Mouse (Mus musculus): ENCODE measurements at regions not wholly inside any gene's neighbourhood (a gene's known extent, or its start where the extent isn't known, plus 50 kb on each side); places are given as distances from the start of the nearest gene placed in this dataset.

DNA sequence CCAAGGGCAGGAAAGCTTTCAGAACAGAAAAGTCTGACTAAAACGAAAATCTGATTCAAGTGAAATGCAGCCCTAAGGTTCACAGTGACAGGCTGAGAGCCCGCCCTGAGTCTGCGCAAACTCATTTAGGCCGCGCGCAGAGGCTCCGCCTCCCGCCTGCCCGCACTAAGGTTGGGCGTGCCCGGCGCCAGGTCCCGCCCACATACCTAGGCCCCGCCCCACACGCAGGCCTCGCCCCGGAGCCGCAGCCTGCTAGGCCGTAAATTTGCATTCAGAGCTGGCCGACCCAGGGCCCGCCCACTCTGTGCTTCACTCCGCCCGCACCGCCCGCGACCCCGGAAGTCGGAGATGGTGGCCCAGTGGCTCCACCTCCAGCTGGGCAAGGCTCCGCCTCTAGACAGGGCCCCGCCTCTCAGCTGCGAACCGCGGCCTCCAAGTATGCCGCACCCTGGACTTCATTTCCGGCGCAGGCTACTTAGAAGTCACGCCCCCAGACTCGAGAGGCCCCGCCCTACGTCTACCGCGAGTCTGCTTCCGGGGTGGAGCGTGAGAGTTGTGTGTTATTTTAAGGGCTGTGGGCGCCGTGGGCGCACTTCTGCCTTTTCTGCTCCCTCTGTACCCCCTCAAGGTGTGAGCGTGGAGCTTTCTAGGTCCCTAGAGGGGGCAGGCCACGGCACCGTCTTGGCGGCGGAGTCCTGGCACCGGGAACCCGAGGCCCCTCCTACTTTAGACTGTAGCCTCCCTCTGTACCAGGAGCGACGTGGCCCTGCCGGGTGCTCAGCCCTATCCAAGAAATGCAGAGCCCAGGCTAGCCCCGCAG, 52.3 kb upstream of the Wnt7b start:
- DNase-seq (ENCODE audit: low spot score) (peak; percentile 98), ATAC-seq (ENCODE audit: insufficient read depth, low read depth) (peak; percentile 98)
- H3K4me3 ChIP-seq (ENCODE audit: low read depth, low read length): peak overlapping the region; percentile 64
- H3K9me3 ChIP-seq (replicated peaks; ENCODE audit: control insufficient read depth, low read length): no peaks in the 10 kb centered on the region
- WGBS: under 1% methylated on average over 56 of the region's 58 CpGs
- peak; percentile 58; the same call in 1 of the 2 replicates for TF ChIP-seq EP300 (IDR thresholded peaks at IDR 0.05; ENCODE audit: low read depth)
- no peak for TF ChIP-seq CTCF (IDR thresholded peaks at IDR 0.05; ENCODE audit: low read depth)
- peak overlapping the region; percentile 59 for H3K4me2 ChIP-seq (ENCODE audit: low read depth, low read length)
- H3K36me3 ChIP-seq (replicated peaks; ENCODE audit: control insufficient read depth, insufficient read depth, low read length): no peaks in the 10 kb centered on the region
- peak overlapping the region; percentile 72 for H3K9ac ChIP-seq (replicated peaks; ENCODE audit: low read depth, low read length)
- H3K4me1 ChIP-seq (ENCODE audit: control insufficient read depth, insufficient read depth): no peaks in the 10 kb centered on the region
- no peaks in the 10 kb centered on the region for H3K27me3 ChIP-seq (ENCODE audit: control insufficient read depth, insufficient read depth, low read length)
- H3K27ac ChIP-seq (ENCODE audit: low read depth): peak overlapping the region; percentile 94

DNA sequence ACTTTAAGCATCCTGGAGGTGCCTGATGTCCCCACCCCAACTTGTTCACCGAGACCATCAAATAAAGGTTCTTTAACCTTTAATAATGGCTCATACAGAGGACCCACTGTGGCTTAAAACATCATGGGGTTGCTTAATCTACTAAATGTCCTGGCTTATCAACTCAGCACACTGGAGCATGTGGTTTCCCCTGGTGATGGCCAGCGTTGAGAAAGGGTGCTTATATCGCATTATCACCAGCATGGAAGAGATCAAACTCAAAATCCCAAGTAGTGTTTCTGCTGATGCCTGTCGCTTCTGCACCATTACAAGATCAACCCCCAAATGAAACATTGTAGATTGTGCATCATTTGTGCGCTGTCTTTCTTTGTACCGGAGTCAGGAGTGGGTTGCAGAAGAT, 53.2 kb upstream of the Wnt7b start:
- peak overlapping the region; percentile 94 for H3K27ac ChIP-seq (ENCODE audit: low read depth)
- 0 out of 2 replicates have a peak overlapping the region, but pooled peaks have one; percentile 64 for H3K4me3 ChIP-seq (ENCODE audit: low read depth, low read length)
- 86% methylated on average over 6 of the region's 6 CpGs for WGBS
- no peaks in the 10 kb centered on the region for H3K36me3 ChIP-seq (replicated peaks; ENCODE audit: control insufficient read depth, insufficient read depth, low read length)
- TF ChIP-seq EP300 (IDR thresholded peaks at IDR 0.05; ENCODE audit: low read depth) (no peak), CTCF (IDR thresholded peaks at IDR 0.05; ENCODE audit: low read depth) (no peak)
- DNase-seq (ENCODE audit: low spot score) (no peak), ATAC-seq (ENCODE audit: insufficient read depth, low read depth) (no peak)
- no peaks in the 10 kb centered on the region for H3K4me1 ChIP-seq (ENCODE audit: control insufficient read depth, insufficient read depth)
- H3K4me2 ChIP-seq (ENCODE audit: low read depth, low read length): peak overlapping the region; percentile 53; the same call in 1 of the 2 replicates
- H3K9ac ChIP-seq (replicated peaks; ENCODE audit: low read depth, low read length): no peak overlapping the region; the same call in 1 of the 2 replicates
- no peaks in the 10 kb centered on the region for H3K27me3 ChIP-seq (ENCODE audit: control insufficient read depth, insufficient read depth, low read length)
- H3K9me3 ChIP-seq (replicated peaks; ENCODE audit: control insufficient read depth, low read length): no peaks in the 10 kb centered on the region

DNA sequence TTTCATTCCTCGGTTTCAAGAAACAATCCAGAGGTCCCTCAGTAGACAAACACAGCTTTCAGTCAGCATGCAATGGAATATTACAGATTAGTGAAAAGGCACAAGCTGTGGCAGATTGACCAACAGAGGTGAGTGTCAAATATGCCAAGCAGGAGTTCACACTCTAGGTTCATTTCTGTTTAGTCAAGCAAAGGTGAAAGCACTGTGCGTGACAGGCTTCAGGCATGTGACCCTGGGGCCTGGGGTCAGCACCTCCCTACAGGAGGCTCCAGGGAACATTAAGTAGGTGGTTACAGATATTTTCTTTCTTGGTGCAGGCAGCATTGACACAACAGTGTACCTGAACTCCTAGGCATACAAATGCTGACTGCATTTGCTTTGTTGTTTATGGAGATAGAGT, 57.3 kb upstream of the Wnt7b start:
- H3K36me3 ChIP-seq (replicated peaks; ENCODE audit: control insufficient read depth, insufficient read depth, low read length): no peaks in the 10 kb centered on the region
- no peak overlapping the region for H3K4me3 ChIP-seq (ENCODE audit: low read depth, low read length)
- H3K4me2 ChIP-seq (ENCODE audit: low read depth, low read length): no peak overlapping the region
- no peaks in the 10 kb centered on the region for H3K27me3 ChIP-seq (ENCODE audit: control insufficient read depth, insufficient read depth, low read length)
- TF ChIP-seq CTCF (IDR thresholded peaks at IDR 0.05; ENCODE audit: low read depth) (no peak), EP300 (IDR thresholded peaks at IDR 0.05; ENCODE audit: low read depth) (no peak)
- H3K9ac ChIP-seq (replicated peaks; ENCODE audit: low read depth, low read length): no peak overlapping the region
- DNase-seq (ENCODE audit: low spot score) (no peak), ATAC-seq (ENCODE audit: insufficient read depth, low read depth) (no peak)
- H3K9me3 ChIP-seq (replicated peaks; ENCODE audit: control insufficient read depth, low read length): no peaks in the 10 kb centered on the region
- H3K27ac ChIP-seq (ENCODE audit: low read depth): no peak overlapping the region
- no peaks in the 10 kb centered on the region for H3K4me1 ChIP-seq (ENCODE audit: control insufficient read depth, insufficient read depth)
- 67% methylated on average over 2 of the region's 2 CpGs for WGBS

DNA sequence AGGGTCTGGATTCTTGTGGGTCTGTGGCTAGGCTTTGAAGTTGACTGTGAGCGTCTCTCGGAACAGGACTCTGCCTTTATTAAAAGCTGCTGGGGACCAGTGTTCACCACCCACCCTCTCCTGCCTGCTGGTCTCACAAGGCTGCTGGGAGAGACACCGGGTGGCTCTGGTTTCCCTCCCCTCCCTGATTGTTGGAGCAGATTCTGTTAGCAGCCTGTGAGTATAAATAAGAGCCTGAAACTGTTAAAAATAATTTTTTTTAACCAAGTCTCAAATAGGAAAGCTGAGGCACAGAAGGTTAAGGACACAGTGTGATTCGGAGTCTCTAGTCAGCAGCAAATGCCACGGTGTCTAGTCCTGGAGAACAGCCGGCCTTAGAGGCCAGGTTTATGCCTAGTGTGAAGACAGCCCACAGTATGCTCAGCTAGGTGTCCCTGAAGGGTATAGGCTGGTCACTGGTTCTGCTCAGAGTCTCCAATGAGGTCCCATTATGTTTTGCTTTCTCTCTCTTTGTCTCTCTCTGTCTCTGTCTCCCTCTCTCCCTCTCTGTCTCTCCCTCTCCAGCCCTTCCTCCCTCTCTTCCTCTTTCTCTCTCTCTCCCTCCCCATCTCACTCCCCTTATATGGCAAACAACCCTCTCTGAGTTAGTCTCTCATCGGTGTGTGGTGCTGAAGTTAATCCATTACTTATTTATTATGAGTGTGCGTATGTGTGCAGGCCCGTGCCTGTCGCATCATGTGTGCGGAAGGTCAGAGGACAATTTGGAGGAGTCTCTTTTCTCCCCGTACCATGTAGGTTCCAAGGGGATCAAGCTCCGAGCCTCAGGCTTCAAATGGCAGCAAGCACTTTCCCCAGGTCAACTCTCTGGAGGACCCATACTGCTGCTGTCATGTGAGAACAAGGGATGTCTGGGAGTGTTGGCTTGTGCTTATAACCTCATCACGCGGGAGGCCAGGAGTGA, 59.1 kb upstream of the Wnt7b start:
- H3K36me3 ChIP-seq (replicated peaks; ENCODE audit: control insufficient read depth, insufficient read depth, low read length): no peaks in the 10 kb centered on the region
- ATAC-seq (ENCODE audit: insufficient read depth, low read depth): no peak
- no peak overlapping the region for H3K27ac ChIP-seq (ENCODE audit: low read depth)
- no peak for DNase-seq (ENCODE audit: low spot score)
- no peak overlapping the region for H3K4me3 ChIP-seq (ENCODE audit: low read depth, low read length)
- TF ChIP-seq EP300 (IDR thresholded peaks at IDR 0.05; ENCODE audit: low read depth): no peak
- TF ChIP-seq CTCF (IDR thresholded peaks at IDR 0.05; ENCODE audit: low read depth): no peak
- 76% methylated on average over 15 of the region's 15 CpGs for WGBS
- H3K4me2 ChIP-seq (ENCODE audit: low read depth, low read length): no peak overlapping the region
- no peak overlapping the region for H3K9ac ChIP-seq (replicated peaks; ENCODE audit: low read depth, low read length)
- H3K4me1 ChIP-seq (ENCODE audit: control insufficient read depth, insufficient read depth): peaks cover 9% of the 10 kb centered on the region; the same call in 1 of the 2 replicates
- H3K27me3 ChIP-seq (ENCODE audit: control insufficient read depth, insufficient read depth, low read length): no peaks in the 10 kb centered on the region
- H3K9me3 ChIP-seq (replicated peaks; ENCODE audit: control insufficient read depth, low read length): no peaks in the 10 kb centered on the region

DNA sequence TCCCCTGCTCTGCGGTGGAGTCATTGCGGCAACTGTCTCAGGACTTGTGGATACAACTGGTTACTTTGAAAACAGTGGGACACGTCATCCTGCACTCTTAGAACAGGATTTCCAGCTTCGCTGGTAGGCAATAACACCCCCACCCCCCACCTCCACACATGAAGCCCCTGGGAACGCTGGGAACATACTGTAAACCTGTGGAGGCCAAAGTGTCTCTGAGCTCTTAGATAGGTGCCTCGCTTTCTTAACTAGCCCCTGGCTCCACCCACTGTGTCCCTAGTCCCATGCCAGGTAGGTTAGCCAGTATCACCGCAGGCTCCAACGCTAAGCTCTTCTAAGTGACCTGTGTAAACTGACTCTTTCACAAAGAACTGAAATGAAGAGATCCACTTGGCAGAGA, 63.1 kb upstream of the Wnt7b start:
- H3K4me1 ChIP-seq (ENCODE audit: control insufficient read depth, insufficient read depth): peaks cover 22% of the 10 kb centered on the region
- H3K27me3 ChIP-seq (ENCODE audit: control insufficient read depth, insufficient read depth, low read length): no peaks in the 10 kb centered on the region
- 55% methylated on average over 8 of the region's 8 CpGs for WGBS
- H3K36me3 ChIP-seq (replicated peaks; ENCODE audit: control insufficient read depth, insufficient read depth, low read length): no peaks in the 10 kb centered on the region
- H3K9ac ChIP-seq (replicated peaks; ENCODE audit: low read depth, low read length): peak overlapping the region; percentile 78
- no peaks in the 10 kb centered on the region for H3K9me3 ChIP-seq (replicated peaks; ENCODE audit: control insufficient read depth, low read length)
- 0 out of 2 replicates have a peak, but pooled peaks have one; percentile 15 for ATAC-seq (ENCODE audit: insufficient read depth, low read depth)
- TF ChIP-seq EP300 (IDR thresholded peaks at IDR 0.05; ENCODE audit: low read depth) (no peak), CTCF (IDR thresholded peaks at IDR 0.05; ENCODE audit: low read depth) (no peak)
- DNase-seq (ENCODE audit: low spot score): peak; percentile 41
- peak overlapping the region; percentile 53 for H3K4me3 ChIP-seq (ENCODE audit: low read depth, low read length)
- peak overlapping the region; percentile 85 for H3K27ac ChIP-seq (ENCODE audit: low read depth)
- peak overlapping the region; percentile 78 for H3K4me2 ChIP-seq (ENCODE audit: low read depth, low read length)

All from heart, postnatal 0 days (tissue).